In genomic region chr5:64364432-64365125, GRCm38 (mm10) we compare ENCODE assay signal across 8 mouse cellular contexts.
DNase-seq lines count a peak whose midpoint lies in the region; ATAC-seq and TF ChIP-seq lines count a peak whose summit lies in the region.

No protein-coding gene starts in this region.

- H3K36me3 ChIP-seq in forebrain, embryonic 13.5 days (ENCODE audit: poor library complexity, severe bottlenecking) = no peaks in the 10 kb centered on the region
- H3K36me3 ChIP-seq in hindbrain, embryonic 11.5 days (ENCODE audit: control insufficient read depth, insufficient read depth, low read length) = no peaks in the 10 kb centered on the region
- H3K36me3 ChIP-seq in liver, embryonic 14.5 days (replicated peaks; ENCODE audit: control insufficient read depth, insufficient read depth, low read depth) = no peaks in the 10 kb centered on the region

- no peak for TF ChIP-seq CTCF in liver, embryonic 14.5 days (IDR thresholded peaks at IDR 0.05; ENCODE audit: low read depth)
- TF ChIP-seq CTCF in olfactory bulb, adult 2 months (IDR thresholded peaks at IDR 0.05; ENCODE audit: insufficient read depth, low read depth, low read length) = no peak

- peak overlapping the region; percentile 82 for H3K27ac ChIP-seq in forebrain, embryonic 13.5 days
- peak overlapping the region; percentile 72 for H3K27ac ChIP-seq in hindbrain, embryonic 11.5 days (ENCODE audit: low read depth, low read length)
- no peak overlapping the region for H3K27ac ChIP-seq in liver, embryonic 14.5 days
- H3K27ac ChIP-seq in olfactory bulb, adult 2 months (ENCODE audit: insufficient read depth, low read depth, low read length) = peak overlapping the region; percentile 79

- ATAC-seq in forebrain, embryonic 13.5 days = peak; percentile 84
- peak; percentile 80 for ATAC-seq in hindbrain, embryonic 11.5 days (ENCODE audit: low FRiP score)
- peak; percentile 74 for ATAC-seq in liver, embryonic 14.5 days (ENCODE audit: insufficient read depth)

- no peak for TF ChIP-seq EP300 in liver, embryonic 14.5 days (IDR thresholded peaks at IDR 0.05; ENCODE audit: low read depth)

- no peak for TF ChIP-seq POLR2A in olfactory bulb, adult 2 months (IDR thresholded peaks at IDR 0.05; ENCODE audit: insufficient read depth, low read depth, low read length)

- H3K4me2 ChIP-seq in forebrain, embryonic 13.5 days = peak overlapping the region; percentile 27
- no peak overlapping the region for H3K4me2 ChIP-seq in hindbrain, embryonic 11.5 days (replicated peaks; ENCODE audit: low read depth, low read length)
- H3K4me2 ChIP-seq in liver, embryonic 14.5 days (ENCODE audit: low read depth) = peak overlapping the region; percentile 28

- peaks cover 47% of the 10 kb centered on the region for H3K4me1 ChIP-seq in forebrain, embryonic 13.5 days
- H3K4me1 ChIP-seq in hindbrain, embryonic 11.5 days (replicated peaks; ENCODE audit: control insufficient read depth, insufficient read depth, low read length) = no peaks in the 10 kb centered on the region
- peaks cover 15 to 27% of the 10 kb centered on the region in 2 experiments for H3K4me1 ChIP-seq in liver, embryonic 14.5 days (replicated peaks; ENCODE audit: control insufficient read depth in 2 of 2, insufficient read depth in 2 of 2, low read length in 1 of 2)
- peaks cover 28% of the 10 kb centered on the region for H3K4me1 ChIP-seq in olfactory bulb, adult 2 months (ENCODE audit: control insufficient read depth, insufficient read depth, low read length)

- H3K9ac ChIP-seq in forebrain, embryonic 13.5 days = no peak overlapping the region
- H3K9ac ChIP-seq in hindbrain, embryonic 11.5 days (ENCODE audit: low read depth, low read length) = no peak overlapping the region
- no peak overlapping the region for H3K9ac ChIP-seq in liver, embryonic 14.5 days (replicated peaks)

- 0 out of 2 replicates have a peak, but pooled peaks cover 3% of the 10 kb centered on the region for H3K9me3 ChIP-seq in forebrain, embryonic 13.5 days (replicated peaks)
- H3K9me3 ChIP-seq in hindbrain, embryonic 11.5 days (ENCODE audit: control insufficient read depth, low read length) = no peaks in the 10 kb centered on the region
- no peaks in the 10 kb centered on the region for H3K9me3 ChIP-seq in liver, embryonic 14.5 days (ENCODE audit: control insufficient read depth, low read length)

- DNase-seq in testis, postnatal 14 days (ENCODE audit: low spot score) = peak; percentile 12
- no peak for DNase-seq in testis, postnatal 10 days (ENCODE audit: low spot score)
- DNase-seq in hindbrain, embryonic 11.5 days (ENCODE audit: low spot score) = peak; percentile 59
- DNase-seq in liver, embryonic 14.5 days (ENCODE audit: low read depth in 3 of 3, low spot score in 3 of 3) = peak in 1 of 3 experiments; percentile 31
- DNase-seq in cerebellum, adult 18-20 months = no peak
- no peak for DNase-seq in spleen, postnatal 10 days (ENCODE audit: low spot score in 2 of 2)

- H3K27me3 ChIP-seq in forebrain, embryonic 13.5 days = no peaks in the 10 kb centered on the region
- no peaks in the 10 kb centered on the region for H3K27me3 ChIP-seq in hindbrain, embryonic 11.5 days (ENCODE audit: control insufficient read depth, insufficient read depth, low read length)
- no peaks in the 10 kb centered on the region for H3K27me3 ChIP-seq in liver, embryonic 14.5 days (ENCODE audit: control insufficient read depth, insufficient read depth, low read length)

- WGBS in forebrain, embryonic 13.5 days = 27% methylated on average over 7 of the region's 7 CpGs
- WGBS in hindbrain, embryonic 11.5 days = 52% methylated on average over 7 of the region's 7 CpGs
- 29% methylated on average over 7 of the region's 7 CpGs for WGBS in liver, embryonic 14.5 days (ENCODE audit: insufficient replicate concordance)
- 25% methylated on average over 7 of the region's 7 CpGs for WGBS in olfactory bulb, adult 2 months

- H3K4me3 ChIP-seq in forebrain, embryonic 13.5 days = no peak overlapping the region
- no peak overlapping the region for H3K4me3 ChIP-seq in hindbrain, embryonic 11.5 days (ENCODE audit: low read depth, low read length)
- no peak overlapping the region for H3K4me3 ChIP-seq in liver, embryonic 14.5 days (ENCODE audit: insufficient read depth in 1 of 2, low read depth in 2 of 2, low read length in 2 of 2)
- H3K4me3 ChIP-seq in olfactory bulb, adult 2 months (ENCODE audit: insufficient read depth, low read depth, low read length) = no peak overlapping the region

Comparison
In these comparisons a context has a peak if more than half of its experiments do, and no peak if none do; other contexts are left out.
1. DNase-seq: peak in testis, postnatal 14 days (single experiment) and hindbrain, embryonic 11.5 days (single experiment); none in testis, postnatal 10 days (single experiment), cerebellum, adult 18-20 months (0 of 2) and spleen, postnatal 10 days (0 of 2).
2. Peak in every context shown above with its lines, with median percentiles within 50 percentile points of each other: ATAC-seq.